Mouse (Mus musculus) CH12F3 (cell line): ENCODE data around the gene Akr1b7.

ENCODE experiments used
- in situ Hi-C: fragments of 300-500 bp; cut with MboI; formaldehyde crosslinking; loops from 2 replicates; pipeline ENCODE4 v1.14.3; 2020; ENCODE audit warnings: low sequenced_read_pairs

Akr1b7 gene

DNA sequence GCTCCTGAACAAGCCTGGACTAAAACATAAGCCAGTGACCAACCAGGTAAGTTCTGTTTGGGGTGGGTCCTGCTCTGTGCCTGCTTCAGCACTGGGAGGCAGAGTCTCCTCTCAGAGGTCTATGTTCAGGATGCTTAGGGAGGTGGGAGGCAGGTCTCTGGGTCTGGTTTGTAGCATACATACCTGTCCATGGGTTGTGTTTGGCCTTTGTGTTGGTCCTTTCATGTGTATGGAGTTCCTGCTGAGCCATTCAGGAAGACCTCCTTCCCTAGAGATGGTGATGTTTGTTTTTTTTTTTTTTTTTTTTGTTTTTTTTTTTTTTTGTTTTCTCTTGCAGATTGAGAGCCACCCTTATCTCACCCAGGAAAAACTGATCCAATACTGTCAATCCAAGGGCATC, 6.9 kb downstream of the Akr1b7 start:
- in situ Hi-C loops = no loop called here

DNA sequence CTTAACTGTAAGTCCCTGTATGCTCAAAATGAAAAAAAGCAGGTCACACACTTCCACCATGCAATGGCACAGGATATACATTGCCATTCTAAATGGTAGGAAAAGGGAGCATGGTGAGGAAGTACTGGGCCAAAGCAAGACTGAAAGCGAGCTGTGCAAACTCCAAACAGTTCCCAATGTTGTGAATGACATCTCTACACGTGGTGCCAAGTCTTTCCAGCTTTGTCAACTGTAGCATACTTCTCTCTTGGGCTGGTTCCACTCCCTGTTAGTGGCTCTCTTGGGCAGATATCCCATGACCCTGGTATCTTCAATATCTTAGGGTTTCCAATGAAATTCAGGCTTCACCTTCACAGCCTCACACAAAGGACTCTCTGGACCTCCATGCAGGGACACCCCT, 26.9 kb downstream of the Akr1b7 start:
- in situ Hi-C loops = no loop called here

DNA sequence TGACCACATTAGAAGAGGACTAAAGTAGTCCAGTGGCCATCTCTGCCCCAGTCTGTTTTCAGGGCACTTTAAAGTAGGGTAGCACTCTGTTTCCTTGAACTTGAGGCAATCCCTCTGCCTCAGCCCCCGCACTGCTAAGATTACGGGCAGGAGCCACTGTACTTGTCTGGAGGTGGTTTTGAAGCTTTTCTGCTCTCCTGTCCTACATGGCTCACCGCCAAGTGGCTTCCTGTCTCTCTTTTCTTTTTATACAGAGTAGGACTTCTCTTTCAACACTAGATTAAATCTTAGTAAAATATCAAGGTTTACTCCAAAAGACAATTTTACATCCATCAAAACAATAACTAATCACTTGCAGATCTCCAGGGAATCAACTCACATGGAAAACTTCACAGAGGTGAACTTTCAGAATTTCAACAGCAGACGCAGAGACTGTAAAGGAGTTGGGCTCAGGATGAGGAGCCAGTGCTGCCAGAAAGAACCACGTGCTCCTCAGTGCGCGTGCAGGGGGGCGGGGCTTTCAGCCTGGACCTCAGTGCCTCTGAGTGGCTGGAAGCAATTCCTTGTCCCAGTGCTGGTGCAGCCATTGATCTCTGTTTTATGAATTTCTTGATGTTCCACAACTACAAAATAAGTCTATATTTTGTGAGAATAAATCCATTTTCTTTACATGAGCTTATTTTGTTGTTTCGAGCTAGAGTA, 29.6 kb downstream of the Akr1b7 start:
- in situ Hi-C loops = no loop called here

DNA sequence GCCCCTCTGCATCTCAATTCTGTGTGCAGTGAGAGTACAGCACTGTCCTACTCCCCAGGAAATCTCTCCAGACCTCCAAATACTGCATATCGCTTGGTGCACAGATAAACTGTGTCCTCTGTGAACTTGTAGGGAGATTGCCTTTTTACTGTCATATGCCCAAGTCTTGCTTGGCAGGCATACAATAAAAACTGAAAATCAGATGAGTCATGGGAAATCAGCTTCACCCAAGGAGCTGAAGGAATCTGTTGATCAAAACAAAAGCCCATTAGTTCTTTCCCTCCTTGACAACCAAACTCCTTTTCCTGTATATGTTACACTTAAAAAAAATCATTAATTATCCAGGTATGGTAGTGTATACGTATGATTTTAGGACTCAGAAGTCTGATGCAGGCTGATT, 31.7 kb downstream of the Akr1b7 start:
- in situ Hi-C loops = no loop called here

DNA sequence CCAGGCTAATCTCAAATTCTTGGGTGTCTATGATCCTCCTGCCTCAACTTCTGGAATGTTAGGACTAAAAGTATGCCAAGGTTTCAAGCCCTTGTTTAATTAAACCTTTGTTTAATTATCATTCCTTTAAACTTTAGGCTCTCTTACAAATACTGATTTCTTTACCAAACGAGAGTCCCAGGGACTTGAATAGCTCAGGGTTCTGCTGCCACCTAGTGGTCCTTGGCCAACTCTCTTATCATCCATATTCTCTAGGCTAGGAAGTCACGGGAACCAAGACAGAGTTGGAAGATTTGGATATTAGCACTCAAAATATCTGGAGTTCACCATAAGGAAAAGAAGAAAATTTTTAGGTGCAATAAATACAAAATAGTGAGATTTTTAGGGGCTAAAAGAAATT, 35.8 kb downstream of the Akr1b7 start:
- in situ Hi-C loops = no loop called here

DNA sequence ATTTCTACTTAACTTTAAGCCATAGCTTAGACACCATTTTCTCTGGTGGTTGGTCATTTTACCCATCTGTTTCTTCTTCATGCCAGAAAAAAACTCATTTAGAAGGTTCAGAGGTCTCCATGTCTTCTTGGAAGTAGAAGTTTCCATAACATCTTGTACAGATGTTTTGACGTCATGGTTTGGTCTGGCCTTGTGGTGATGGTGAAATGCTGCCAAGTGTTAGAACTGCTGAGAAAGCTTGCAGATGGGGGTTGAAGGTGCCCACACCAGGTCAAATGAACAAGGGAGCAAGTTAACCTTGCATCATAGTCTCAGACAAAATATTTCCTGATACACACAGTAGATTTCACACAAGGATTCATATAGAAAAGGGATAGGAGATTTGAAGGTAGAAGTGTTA, 36.6 kb downstream of the Akr1b7 start:
- in situ Hi-C loops = no loop called here

DNA sequence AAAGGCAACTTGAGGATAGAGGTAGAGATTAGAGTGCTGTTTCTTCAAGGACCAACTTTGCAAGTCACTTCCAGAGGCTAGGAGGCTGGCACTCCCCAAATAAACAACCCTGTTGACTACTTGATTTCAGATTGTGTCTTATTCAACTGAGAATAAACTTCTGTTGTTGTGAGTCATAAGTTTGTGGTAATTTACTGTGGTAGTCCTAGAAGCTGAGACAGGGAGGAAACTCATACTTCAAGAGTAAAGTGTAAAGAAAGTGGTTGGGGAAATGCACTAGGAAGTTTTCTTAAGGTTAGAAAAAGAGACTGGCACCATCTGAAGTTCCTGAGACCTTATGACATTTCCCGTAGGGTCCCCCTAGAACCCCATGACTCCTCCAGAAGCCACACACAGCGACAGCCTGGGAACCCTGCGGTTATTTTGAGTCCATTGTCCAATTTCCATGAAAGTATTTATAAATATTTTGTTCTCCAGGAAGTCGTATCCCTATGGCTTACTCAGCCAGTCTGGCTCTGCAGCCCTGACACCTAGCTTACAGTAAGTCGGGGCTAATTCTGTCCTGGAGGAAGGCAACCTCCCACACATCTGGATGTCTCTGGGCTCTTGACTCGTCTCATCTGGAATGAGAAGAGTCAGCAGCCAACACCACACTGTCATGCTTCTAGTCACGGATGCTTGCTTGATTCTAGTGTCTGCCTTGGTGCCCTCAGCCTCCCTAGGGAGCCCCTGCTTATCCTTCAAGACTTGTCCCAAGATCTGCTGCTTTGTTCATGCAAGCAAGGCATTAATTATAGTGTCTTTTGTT, 41.0 kb downstream of the Akr1b7 start:
- in situ Hi-C loops = loop anchor here (10.0 kb wide), 1 partner anchor 158 kb away; no protein-coding TSS in a partner anchor

DNA sequence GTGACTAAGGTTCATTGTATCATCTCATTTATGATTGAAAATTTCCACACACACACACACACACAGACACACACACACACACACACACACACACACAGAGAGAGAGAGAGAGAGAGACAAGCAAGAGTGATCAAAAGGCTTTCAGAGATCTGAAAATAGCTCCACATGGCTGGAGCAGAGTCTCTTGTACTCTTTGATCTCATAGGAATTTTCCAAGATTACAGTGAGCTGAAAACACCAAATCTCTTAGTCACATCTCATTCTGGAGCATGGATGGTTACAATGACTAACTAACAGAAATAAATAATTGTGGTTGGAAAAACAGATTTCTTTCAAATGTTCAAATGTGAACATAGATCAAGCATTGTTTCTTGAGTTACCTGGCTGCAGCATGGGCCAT, 47.3 kb downstream of the Akr1b7 start:
- in situ Hi-C loops = loop anchor here (10.0 kb wide), 1 partner anchor 165 kb away; no protein-coding TSS in a partner anchor

DNA sequence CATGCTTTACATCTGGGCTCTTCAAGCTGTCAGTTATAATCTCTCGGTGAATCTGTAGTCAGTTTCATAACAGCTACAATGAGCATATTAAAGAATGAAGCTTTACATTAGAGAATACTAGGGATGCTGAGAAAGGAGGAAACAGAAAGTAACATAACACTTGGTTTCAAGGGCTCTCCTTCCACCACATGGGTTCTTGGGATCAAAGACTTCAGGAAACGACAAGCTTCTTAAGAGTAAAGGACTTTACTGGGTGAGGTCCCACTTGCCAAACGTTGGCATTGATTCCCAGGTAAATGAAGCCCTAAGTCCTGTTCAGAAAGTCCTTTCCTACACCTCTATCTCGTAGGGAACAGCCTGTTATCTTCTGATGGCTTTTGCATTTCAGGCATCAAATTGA, 48.5 kb downstream of the Akr1b7 start:
- in situ Hi-C loops = no loop called here

DNA sequence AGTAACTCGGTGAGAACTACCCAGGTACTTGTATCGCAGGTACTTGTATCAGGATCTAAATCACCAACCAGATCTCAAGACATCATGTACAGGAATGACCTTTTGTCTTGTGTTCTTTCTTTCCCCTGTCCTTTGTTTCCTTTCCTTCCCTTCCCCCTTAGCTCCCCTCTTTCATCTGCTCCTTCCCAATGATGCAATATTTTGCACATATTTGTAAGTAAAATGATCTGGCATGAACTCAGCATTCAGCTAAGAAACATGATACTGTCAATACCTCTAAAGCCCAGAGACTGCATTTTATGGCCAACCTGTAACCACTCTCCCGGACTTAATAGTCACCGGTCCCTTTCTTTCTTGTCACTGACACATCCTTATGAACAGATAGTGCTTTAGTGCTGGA, 51.4 kb downstream of the Akr1b7 start:
- in situ Hi-C loops = no loop called here

DNA sequence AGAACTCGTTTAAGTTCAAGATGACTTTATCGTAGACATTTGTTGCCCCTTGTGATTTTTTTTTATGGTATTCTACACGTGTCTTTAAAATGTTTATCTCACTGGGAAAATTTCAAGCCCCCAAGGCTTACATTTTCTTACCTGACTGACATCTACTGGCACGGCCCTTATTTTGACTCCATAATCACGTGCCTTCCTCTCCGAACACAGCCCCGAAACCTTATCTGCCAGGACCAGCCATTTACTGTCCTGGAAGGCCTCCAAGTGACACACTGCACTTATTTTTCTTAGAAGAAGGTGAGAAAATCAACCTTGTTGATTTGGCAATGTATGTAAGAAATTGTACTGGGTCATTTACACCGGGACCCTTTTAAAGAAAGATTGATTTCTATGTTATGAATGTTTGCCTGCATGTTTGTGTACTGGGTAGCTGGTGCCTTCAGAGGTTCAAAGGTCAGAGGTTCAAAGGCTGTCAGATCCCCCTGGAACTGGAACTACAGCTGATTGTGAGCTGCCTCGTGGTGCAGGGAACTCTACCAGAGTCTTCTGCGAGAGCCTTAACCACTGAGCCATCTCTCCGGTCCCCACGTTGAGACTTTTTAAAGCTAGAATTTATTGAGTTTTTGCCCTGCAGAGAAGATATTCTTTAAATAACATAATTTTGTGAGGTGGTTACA, 59.4 kb downstream of the Akr1b7 start:
- in situ Hi-C loops = no loop called here
